Mouse (Mus musculus) v-Abl transformed pro-B cells (cell line): ENCODE data around the gene Tmed3.

Source experiments
- in situ Hi-C, 2 experiments: fragments of 400-800 bp; cut with MboI; formaldehyde crosslinking; loops; one replicate each; pipeline ENCODE4 v1.15.1; 2025; ENCODE audit not compliant: unreplicated experiment in 2 of 2

The Tmed3 gene

DNA sequence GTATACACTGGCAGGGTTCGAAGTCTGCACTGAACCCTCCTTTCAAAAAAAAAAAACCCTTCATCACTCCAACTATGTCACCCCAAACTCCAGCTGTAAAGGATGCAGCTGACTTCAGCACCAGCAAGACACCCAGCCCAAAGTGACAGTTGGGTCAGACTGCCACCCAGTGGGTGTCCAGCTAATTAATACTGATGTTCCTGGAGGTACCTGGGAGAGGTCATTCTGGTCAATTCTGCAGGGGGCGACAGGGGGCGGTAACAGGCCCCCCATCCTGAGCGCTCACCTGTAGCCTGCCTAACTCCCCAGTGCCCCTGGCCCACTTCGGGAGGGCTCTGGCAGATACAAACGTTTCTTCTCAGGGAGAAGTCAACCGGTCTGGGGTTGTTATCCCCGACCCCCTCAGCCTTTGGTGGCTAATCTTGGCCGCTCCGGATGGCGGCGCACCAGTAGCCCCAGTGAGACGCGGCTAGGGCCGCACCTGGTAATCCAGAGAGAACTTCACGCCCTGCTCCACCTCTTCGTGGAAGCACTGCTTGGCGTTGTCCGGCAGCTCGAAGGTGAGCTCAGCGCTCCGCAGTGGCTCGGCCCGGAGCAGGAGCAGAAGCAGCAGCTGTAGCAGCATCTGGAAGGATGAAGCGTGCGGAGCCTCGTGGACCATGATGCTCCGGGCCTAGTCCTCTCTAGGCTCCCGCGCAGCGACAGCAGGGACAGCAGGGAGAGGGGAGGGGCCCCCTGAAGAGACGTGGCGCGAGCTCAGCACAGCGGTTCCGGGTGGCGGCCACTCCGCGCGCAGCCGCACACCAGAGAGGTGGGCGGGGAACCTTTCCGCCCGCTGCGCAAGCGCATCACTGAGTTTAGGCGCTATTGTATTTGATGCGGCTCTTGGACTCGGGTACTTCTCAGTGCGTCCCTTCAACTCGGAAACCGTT is at the start of gene Tmed3:
TSS of gene Tmed3 (minus strand) at position 804 of the 932 bp plus-strand sequence.
- in situ Hi-C loops, result loop anchor here (5.0 to 10.0 kb wide), 3 partner anchors 88 to 990 kb away; partner anchors contain the start of gene Morf4l1 (in 2 of the 2)

DNA sequence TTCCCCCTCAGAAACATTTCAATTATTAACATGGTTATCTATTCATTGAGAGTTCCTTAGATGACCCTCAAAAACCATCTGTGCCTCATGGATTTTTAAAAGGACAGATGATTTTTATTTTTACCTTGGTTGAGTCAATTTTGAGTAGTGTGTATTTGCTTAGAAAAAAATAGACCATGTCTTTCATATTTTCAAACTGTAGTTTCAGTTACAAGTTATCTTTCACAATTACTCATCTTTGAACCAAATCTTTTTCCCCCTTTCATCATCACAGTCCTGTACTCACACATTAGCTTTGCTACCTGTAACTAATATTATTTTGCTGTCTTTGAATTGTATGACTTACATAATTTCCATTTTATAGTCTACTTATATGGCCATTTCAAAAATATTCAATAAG is 35.2 kb upstream of the Tmed3 start:
- in situ Hi-C loops, result no loop called here

DNA sequence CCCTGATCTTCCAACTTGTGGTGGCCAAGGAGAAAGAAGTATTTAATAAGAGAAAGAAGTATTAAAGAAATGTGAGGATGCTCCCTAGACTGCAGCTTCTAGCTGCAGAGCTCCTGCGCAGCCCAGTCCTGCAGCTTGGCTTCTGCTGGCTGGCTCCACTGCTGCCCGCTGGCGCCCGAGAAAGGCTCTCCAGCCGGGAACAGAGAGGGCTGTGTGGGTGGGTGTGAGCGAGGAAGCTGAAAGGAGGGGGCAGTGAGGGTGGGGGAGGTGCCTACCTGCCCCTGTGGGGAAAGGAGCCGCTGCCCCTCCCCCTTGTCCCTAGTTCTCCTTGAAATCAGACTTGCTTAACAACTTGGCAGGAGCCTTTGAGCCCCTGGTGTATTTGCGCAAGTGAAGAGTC is 33.4 kb upstream of the Tmed3 start, which contains the start of gene Ankrd34c:
TSS of gene Ankrd34c (minus strand) at position 181 of the 400 bp plus-strand sequence.
- in situ Hi-C loops, result no loop called here

DNA sequence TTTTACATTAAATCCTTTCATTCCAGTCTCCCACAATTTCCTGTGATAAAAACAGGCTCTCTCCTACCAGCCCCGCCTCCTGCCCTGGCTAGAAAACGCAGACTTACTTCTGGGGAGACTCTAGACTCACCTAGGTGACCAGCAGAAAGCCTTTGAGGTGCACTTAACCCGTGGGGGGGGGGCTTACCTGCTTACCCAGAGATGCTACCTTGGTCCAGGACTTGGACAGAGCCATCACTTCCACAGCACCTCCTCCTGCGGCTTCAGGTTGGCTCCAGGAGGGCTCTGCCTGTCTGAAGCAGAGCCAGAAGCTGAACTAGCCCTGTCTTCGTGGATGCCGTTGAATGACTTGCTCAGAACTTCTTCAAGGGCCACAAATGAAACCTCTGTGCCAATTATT is 33.0 kb upstream of the Tmed3 start:
- in situ Hi-C loops, result no loop called here

DNA sequence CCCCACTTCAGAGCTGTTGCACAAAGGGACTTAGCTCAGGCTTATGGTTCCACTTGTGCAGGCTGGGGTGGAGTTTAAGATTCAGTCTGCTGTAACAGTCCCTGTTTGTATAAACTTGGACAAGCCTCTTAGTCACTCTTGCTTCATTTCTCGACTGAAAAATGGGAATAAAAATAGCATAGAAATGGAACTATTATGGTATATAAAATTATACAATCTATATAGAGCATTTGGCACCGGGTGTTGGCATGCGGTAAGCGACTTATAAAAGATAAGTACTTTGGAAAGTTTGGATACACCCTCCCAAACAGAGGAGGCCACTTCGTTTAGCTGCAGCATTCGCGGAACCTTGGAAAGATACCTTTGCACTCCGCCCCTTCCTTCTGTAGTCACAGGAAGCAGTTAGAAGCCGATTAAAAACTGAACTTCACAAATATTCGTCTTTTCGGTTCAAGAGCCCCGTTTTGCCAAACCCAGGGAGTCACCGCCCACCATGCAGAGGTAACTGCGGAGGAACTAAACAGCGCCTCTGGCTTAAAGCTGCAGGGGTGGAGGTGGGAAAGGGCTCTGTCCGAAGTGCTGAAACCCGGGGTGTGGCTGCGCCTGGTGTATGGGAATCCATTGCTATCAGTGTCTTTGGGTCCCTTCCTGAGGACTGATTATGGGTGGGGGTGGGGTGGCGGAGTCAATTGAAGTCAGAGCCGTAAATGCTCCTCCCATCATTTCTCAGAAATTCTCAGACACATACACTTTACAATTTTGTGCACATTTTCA is 32.3 kb upstream of the Tmed3 start:
- in situ Hi-C loops, result no loop called here

DNA sequence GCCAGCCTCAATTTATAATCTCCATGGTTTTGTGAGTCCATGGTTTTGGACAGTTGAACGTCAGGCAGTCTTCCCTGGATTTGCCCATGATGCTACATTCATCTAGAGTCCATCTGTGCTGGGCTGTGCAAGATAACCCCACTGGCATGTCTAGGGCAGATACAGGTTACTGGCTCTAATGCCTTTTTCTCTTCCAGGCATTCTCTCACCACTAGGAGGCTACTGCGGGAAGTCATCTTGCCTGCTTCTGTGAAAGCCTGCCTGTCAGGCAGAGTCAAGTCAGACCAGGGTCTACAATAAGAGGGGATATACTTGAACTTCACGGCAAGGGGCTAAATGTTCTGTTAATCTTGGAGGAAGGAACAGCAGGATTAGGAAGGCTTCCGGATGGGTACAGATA is 2.0 kb upstream of the Tmed3 start:
- in situ Hi-C loops, result loop anchor here (5.0 to 10.0 kb wide), 3 partner anchors 85 to 992 kb away; partner anchors contain the start of gene Morf4l1 (in 2 of the 2)

GRCm38 (mm10) chr9:89705197-89705533 is 297 bp upstream of the Tmed3 start:
- in situ Hi-C loops, result loop anchor here (5.0 to 10.0 kb wide), 3 partner anchors 87 to 990 kb away; partner anchors contain the start of gene Morf4l1 (in 2 of the 2)

DNA sequence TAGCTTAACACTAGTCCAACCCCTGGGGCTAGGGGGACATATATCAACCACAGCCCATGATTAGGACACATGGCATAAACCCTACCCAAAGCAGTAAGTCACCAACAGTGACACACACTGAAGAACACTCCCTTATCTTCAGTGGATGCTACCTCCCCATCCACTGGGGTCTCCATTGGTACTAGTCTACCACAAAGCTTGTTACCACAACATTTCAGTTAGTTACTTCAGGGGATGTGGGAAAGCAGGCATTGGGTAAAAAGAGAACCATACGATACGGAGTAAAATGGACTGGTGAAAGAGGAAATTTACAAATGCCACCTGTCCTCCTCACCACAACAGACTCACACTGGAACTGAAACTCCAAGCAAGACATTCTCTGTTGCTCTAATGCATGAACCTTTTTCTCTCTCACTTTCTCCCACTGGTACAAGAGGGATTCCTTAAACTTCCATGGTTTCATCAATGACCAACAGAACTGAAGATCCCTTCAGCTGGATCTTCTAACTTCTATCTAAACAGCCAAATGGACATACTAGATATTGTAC is 3.9 kb downstream of the Tmed3 start:
- in situ Hi-C loops, result loop anchor here (10.0 kb wide), 2 partner anchors 414 to 986 kb away; partner anchors contain the start of gene Morf4l1 (in 2 of the 2)

DNA sequence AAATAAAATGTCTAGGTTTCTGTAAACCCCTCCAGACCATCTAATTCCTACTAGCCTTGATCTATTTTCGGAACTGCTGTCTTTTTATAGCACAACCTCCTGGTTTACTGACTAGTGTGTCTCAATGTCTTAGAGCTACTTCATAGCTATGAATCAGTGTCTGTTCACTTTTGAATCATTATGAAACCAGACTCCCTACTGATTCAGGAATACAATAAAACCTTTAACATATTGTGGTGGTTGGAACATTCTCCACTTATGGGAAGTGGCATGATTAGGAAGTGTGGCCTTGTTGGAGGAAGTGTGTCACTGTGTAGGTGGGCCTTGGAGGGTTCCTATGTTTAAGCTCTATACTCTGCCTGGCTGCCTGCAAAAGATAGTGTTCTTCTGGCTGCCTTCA is 9.7 kb downstream of the Tmed3 start:
- in situ Hi-C loops, result loop anchor here in 1 of 2 experiments (10.0 to 25.0 kb wide), 3 partner anchors 480 to 983 kb away; partner anchors contain the start of genes Mthfs and Mthfsl

- in situ Hi-C loops, result loop anchor here (5.0 to 25.0 kb wide), 4 partner anchors 479 to 1156 kb away; partner anchors contain the start of genes Mthfs (in 1 of the 2) and Mthfsl (in 1 of the 2)
These were observed 11.2 kb downstream of the Tmed3 start for GRCm38 (mm10) chr9:89693670-89694069.

DNA sequence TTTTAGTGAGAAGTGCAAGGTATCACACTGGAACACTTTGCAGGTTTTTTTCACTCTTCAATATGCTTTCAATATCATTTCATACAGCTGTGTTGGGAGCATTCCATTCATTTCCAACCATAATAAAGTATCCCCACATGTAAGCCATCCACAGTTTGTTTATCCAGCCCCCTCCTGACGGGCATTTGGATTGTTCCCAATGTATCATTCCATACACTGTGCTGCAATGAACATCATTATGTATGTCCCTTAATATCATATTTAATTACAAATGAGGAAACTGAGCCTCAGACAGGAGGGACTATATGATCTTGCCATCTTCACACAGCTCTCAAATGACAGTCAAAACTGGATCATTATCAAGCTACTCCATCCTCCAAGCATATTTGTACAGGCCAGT is 15.7 kb downstream of the Tmed3 start:
- in situ Hi-C loops, result loop anchor here (5.0 to 25.0 kb wide), 5 partner anchors 474 to 1444 kb away; partner anchors contain the start of genes Mthfs (in 1 of the 2), Mthfsl (in 1 of the 2) and Zfp949 (in 1 of the 2)

GRCm38 (mm10) chr9:89687503-89688226 is 17.2 kb downstream of the Tmed3 start:
- in situ Hi-C loops, result loop anchor here (5.0 to 25.0 kb wide), 5 partner anchors 473 to 1443 kb away; partner anchors contain the start of genes Mthfs (in 1 of the 2), Mthfsl (in 1 of the 2) and Zfp949 (in 1 of the 2)

- in situ Hi-C loops, result loop anchor here (5.0 to 25.0 kb wide), 5 partner anchors 471 to 1441 kb away; partner anchors contain the start of genes Mthfs (in 1 of the 2), Mthfsl (in 1 of the 2) and Zfp949 (in 1 of the 2)
These were observed 18.6 kb downstream of the Tmed3 start for GRCm38 (mm10) chr9:89686262-89686661.

DNA sequence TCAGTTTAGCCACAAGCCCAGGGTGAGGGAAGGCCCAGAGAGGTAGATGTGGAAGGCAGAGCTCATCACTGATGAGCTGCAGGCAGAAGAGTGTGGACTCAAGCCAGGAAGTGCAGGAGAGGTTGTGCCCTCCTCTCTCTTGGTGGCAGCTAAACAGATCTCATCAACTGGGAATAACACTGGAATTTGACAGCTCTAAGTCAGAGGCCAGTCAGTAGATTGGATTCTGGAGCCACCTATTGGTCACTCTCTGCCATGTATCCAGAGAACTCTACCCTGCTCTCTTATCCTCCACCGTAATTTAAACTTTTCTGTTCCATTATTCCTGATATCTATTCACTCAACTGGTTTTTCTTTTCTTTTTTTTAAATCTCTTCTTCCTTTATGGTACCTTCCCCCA is 25.9 kb downstream of the Tmed3 start:
- in situ Hi-C loops, result loop anchor here (10.0 to 25.0 kb wide), 5 partner anchors 474 to 1444 kb away; partner anchors contain the start of gene Mthfsl (in 1 of the 2)

GRCm38 (mm10) chr9:89674014-89674618 is 30.8 kb downstream of the Tmed3 start:
- in situ Hi-C loops, result loop anchor here (10.0 kb wide), 3 partner anchors 469 to 1439 kb away; no protein-coding TSS in a partner anchor

DNA sequence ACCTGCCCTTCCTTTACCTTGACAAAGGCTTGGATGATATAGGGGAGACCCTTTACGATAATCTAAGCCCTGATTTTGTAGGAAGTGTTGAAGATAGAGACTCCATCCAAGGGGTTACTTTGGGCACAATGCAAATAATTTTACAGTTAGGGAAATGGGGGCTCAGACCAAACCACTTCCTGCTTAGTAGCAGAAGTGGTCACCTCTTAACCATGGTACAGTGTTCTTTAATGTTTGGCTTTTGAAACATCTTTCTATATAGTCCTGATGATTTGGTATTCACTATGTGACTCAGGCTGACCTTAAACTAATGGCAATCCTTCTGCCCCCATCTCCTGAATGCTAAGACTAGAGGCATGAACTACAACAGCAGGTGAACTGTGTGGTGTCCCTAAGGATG is 31.5 kb downstream of the Tmed3 start:
- in situ Hi-C loops, result loop anchor here (10.0 kb wide), 3 partner anchors 469 to 1439 kb away; no protein-coding TSS in a partner anchor

- in situ Hi-C loops, result loop anchor here (10.0 kb wide), 3 partner anchors 465 to 1435 kb away; no protein-coding TSS in a partner anchor
These were observed 35.0 kb downstream of the Tmed3 start for GRCm38 (mm10) chr9:89669878-89670277.

DNA sequence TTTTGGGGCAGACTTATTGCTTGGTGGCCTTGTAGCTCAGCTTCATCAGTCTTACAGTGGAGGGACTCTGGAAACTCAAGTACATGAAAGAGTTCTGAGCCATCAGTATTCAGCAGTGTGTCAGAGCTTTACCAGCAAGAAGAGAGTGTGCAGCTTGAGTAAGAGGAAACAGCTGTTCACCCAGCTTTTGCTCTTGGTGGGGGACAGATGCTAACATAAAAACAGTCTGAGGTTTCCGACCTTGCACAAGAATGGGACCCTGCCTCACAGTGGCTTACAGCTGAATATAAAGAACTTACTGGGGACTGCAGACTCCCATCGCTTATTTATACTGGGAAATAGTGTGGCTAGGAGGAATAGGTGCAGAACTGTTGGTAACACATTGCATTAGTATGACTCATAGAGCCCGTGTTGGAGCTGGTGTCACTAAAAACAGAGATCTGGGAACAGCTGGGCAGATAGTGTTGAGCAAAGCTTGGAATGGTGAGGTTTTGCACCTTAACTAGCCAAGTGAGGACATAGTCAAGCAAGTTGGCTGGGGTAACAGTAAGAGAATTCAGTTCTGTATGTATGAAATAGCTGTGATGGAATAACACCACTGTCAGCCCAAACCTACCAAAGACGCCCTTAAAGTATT is 37.4 kb downstream of the Tmed3 start:
- in situ Hi-C loops, result no loop called here
